Mouse (Mus musculus): ENCODE measurements at regions not wholly inside any gene's neighbourhood (a gene's known extent, or its start where the extent isn't known, plus 50 kb on each side); places are given as distances from the start of the nearest gene placed in this dataset.

GRCm38 (mm10) chr8:77988291-77989056, 224.6 kb upstream of the Ttc29 start:
- TF ChIP-seq CTCF (IDR thresholded peaks at IDR 0.05), result no peak
- intact Hi-C loops (cut with DNase I), result no loop called here
- no peak overlapping the region for H3K27ac ChIP-seq
- no peak overlapping the region for H3K4me3 ChIP-seq
- no peak for DNase-seq (ENCODE audit: extremely low spot score in 1 of 2, low spot score in 2 of 2)

GRCm38 (mm10) chr8:77991050-77991449, 222.0 kb upstream of the Ttc29 start:
- no peak; the same call in none of the 2 replicates for TF ChIP-seq CTCF (IDR thresholded peaks at IDR 0.05)
- intact Hi-C loops (cut with DNase I), result no loop called here
- Histone ChIP-seq H3K27ac (no peak overlapping the region), H3K4me3 (no peak overlapping the region)
- no peak for DNase-seq (ENCODE audit: extremely low spot score in 1 of 2, low spot score in 2 of 2)

GRCm38 (mm10) chr8:78000303-78000702, 212.8 kb upstream of the Ttc29 start:
- no peak for DNase-seq (ENCODE audit: extremely low spot score in 1 of 2, low spot score in 2 of 2)
- intact Hi-C loops (cut with DNase I), result loop anchor here (10.0 kb wide), 1 partner anchor 586 kb away; no protein-coding TSS in a partner anchor

GRCm38 (mm10) chr8:78001656-78002055, 211.4 kb upstream of the Ttc29 start:
- TF ChIP-seq CTCF (IDR thresholded peaks at IDR 0.05), result no peak
- no peak overlapping the region for H3K4me3 ChIP-seq
- intact Hi-C loops (cut with DNase I), result loop anchor here (10.0 kb wide), 1 partner anchor 587 kb away; no protein-coding TSS in a partner anchor
- DNase-seq (ENCODE audit: extremely low spot score in 1 of 2, low spot score in 2 of 2), result no peak
- H3K27ac ChIP-seq, result no peak overlapping the region

More at GRCm38 (mm10) chr8:78000303-78000702, 212.8 kb upstream of the Ttc29 start:
- no peak for TF ChIP-seq CTCF (IDR thresholded peaks at IDR 0.05)
- no peak overlapping the region for H3K27ac ChIP-seq
- H3K4me3 ChIP-seq, result no peak overlapping the region

GRCm38 (mm10) chr8:78002071-78002470, 211.0 kb upstream of the Ttc29 start:
- no peak overlapping the region for H3K27ac ChIP-seq
- no peak for DNase-seq (ENCODE audit: extremely low spot score in 1 of 2, low spot score in 2 of 2)
- intact Hi-C loops (cut with DNase I), result loop anchor here (10.0 kb wide), 1 partner anchor 587 kb away; no protein-coding TSS in a partner anchor
- no peak overlapping the region for H3K4me3 ChIP-seq
- TF ChIP-seq CTCF (IDR thresholded peaks at IDR 0.05), result no peak

GRCm38 (mm10) chr8:78003888-78004543, 209.1 kb upstream of the Ttc29 start:
- intact Hi-C loops (cut with DNase I), result loop anchor here (1.0 to 10.0 kb wide), 2 partner anchors 374 to 589 kb away; no protein-coding TSS in a partner anchor
- peak; percentile 58 to 66 for DNase-seq (ENCODE audit: extremely low spot score in 1 of 2, low spot score in 2 of 2)
- peak; percentile 96 for TF ChIP-seq CTCF (IDR thresholded peaks at IDR 0.05)
- Histone ChIP-seq H3K4me3 (no peak overlapping the region), H3K27ac (no peak overlapping the region)

- Histone ChIP-seq H3K4me3 (no peak overlapping the region), H3K27ac (no peak overlapping the region)
- no peak for TF ChIP-seq CTCF (IDR thresholded peaks at IDR 0.05)
- no peak for DNase-seq (ENCODE audit: extremely low spot score in 1 of 2, low spot score in 2 of 2)
- intact Hi-C loops (cut with DNase I), result loop anchor here (1.0 to 10.0 kb wide), 2 partner anchors 375 to 590 kb away; no protein-coding TSS in a partner anchor
Observed at GRCm38 (mm10) chr8:78004891-78005290, 208.2 kb upstream of the Ttc29 start.

GRCm38 (mm10) chr8:78013101-78013500, 200.0 kb upstream of the Ttc29 start:
- no peak overlapping the region for H3K4me3 ChIP-seq
- intact Hi-C loops (cut with DNase I), result no loop called here
- no peak overlapping the region for H3K27ac ChIP-seq
- TF ChIP-seq CTCF (IDR thresholded peaks at IDR 0.05), result no peak
- DNase-seq (ENCODE audit: extremely low spot score in 1 of 2, low spot score in 2 of 2), result no peak

- Histone ChIP-seq H3K4me3 (no peak overlapping the region), H3K27ac (no peak overlapping the region)
- intact Hi-C loops (cut with DNase I), result no loop called here
- TF ChIP-seq CTCF (IDR thresholded peaks at IDR 0.05), result no peak
- no peak for DNase-seq (ENCODE audit: extremely low spot score in 1 of 2, low spot score in 2 of 2)
Observed at GRCm38 (mm10) chr8:78018430-78019180, 194.5 kb upstream of the Ttc29 start.

- H3K4me3 ChIP-seq, result no peak overlapping the region
- TF ChIP-seq CTCF (IDR thresholded peaks at IDR 0.05), result no peak
- intact Hi-C loops (cut with DNase I), result no loop called here
- DNase-seq (ENCODE audit: extremely low spot score in 1 of 2, low spot score in 2 of 2), result no peak
- no peak overlapping the region for H3K27ac ChIP-seq
Observed at GRCm38 (mm10) chr8:78021473-78021872, 191.6 kb upstream of the Ttc29 start.

- intact Hi-C loops (cut with DNase I), result no loop called here
- Histone ChIP-seq H3K27ac (no peak overlapping the region), H3K4me3 (no peak overlapping the region)
- no peak for TF ChIP-seq CTCF (IDR thresholded peaks at IDR 0.05)
- DNase-seq (ENCODE audit: extremely low spot score in 1 of 2, low spot score in 2 of 2), result no peak
Observed at GRCm38 (mm10) chr8:78022986-78023385, 190.1 kb upstream of the Ttc29 start.

GRCm38 (mm10) chr8:78023467-78023866, 189.6 kb upstream of the Ttc29 start:
- no peak overlapping the region for H3K4me3 ChIP-seq
- no peak for DNase-seq (ENCODE audit: extremely low spot score in 1 of 2, low spot score in 2 of 2)
- intact Hi-C loops (cut with DNase I), result no loop called here
- no peak overlapping the region for H3K27ac ChIP-seq
- no peak for TF ChIP-seq CTCF (IDR thresholded peaks at IDR 0.05)

Data from left cerebral cortex, adult 2 months (tissue).